Mouse (Mus musculus): ENCODE results near the gene Plekhh1. TPM values are rescaled to one million over a fixed set of nuclear protein-coding genes. Genes with fewer than 3 reads are reported as not detected.

Gene Plekhh1
- polyA plus RNA-seq, 1 experiment from 2014 or later = 12.6 TPM

DNA sequence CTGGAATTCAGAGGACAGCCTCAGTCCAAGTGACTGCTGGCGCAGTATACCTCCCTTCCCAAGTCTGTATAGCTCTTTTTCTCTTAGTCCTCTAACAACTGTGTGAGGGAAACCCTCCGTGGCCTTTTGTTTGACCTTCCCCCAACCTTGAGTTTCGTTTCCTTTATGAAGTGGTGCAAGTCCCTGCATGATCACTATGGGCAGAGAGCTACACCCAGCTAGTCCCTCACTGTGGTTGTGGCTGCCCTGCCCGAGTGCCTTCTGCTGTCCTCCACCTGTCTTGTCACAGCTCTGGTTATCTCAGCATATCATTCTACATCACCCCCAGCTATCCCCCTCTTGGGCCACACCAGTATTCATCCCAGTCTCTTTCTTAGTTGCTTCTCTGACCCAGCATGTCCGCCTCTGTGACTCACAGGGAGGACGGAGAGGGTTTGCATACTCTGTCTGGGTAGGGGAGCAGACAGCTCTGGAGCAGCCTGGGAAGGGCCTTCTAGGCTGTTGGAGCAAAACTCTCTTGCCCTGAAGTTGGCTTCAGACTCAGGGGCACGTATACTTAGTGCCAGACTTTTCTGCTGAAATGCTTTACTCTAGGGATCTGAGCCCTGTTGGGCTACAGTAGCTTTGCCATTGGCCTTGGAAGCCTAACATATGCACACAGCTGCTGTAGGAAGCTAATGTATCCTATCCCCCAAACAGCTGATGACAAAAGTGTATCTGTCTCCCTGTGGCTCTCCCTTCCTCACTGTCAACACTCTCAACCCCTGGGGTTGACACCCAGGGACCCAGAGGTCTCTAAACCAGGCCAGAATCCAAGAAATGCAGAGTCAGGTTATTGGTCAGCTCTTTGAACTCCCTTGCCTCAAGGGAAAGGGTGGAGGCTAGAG is 32.0 kb downstream of the Plekhh1 start:
- Histone ChIP-seq H3K4me1 (replicated peaks; ENCODE audit: control insufficient read depth, insufficient read depth, low read length) (no peaks in the 10 kb centered on the region), H3K4me3 (ENCODE audit: low read depth, low read length) (no peak overlapping the region), H3K36me3 (ENCODE audit: control insufficient read depth, insufficient read depth) (peaks cover 38% of the 10 kb centered on the region), H3K9ac (ENCODE audit: low read depth, low read length) (no peak overlapping the region), H3K4me2 (replicated peaks; ENCODE audit: low read depth) (no peak overlapping the region), H3K9me3 (ENCODE audit: control insufficient read depth) (no peaks in the 10 kb centered on the region), H3K27me3 (replicated peaks; ENCODE audit: control insufficient read depth, insufficient read depth, low read length) (no peaks in the 10 kb centered on the region), H3K27ac (ENCODE audit: low read depth, low read length) (no peak overlapping the region)
- no peak for TF ChIP-seq CTCF (IDR thresholded peaks at IDR 0.05; ENCODE audit: low read depth)
- ATAC-seq = no peak
- 72% methylated on average over 7 of the region's 7 CpGs for WGBS

- ATAC-seq = no peak
- no peak overlapping the region for H3K4me2 ChIP-seq (replicated peaks; ENCODE audit: low read depth)
- H3K27ac ChIP-seq (ENCODE audit: low read depth, low read length) = no peak overlapping the region
- WGBS = 88% methylated on average over 13 of the region's 13 CpGs
- no peak overlapping the region for H3K9ac ChIP-seq (ENCODE audit: low read depth, low read length)
- H3K27me3 ChIP-seq (replicated peaks; ENCODE audit: control insufficient read depth, insufficient read depth, low read length) = no peaks in the 10 kb centered on the region
- H3K4me1 ChIP-seq (replicated peaks; ENCODE audit: control insufficient read depth, insufficient read depth, low read length) = no peaks in the 10 kb centered on the region
- H3K4me3 ChIP-seq (ENCODE audit: low read depth, low read length) = no peak overlapping the region
- H3K9me3 ChIP-seq (ENCODE audit: control insufficient read depth) = no peaks in the 10 kb centered on the region
- TF ChIP-seq CTCF (IDR thresholded peaks at IDR 0.05; ENCODE audit: low read depth) = no peak
- peaks cover 68% of the 10 kb centered on the region for H3K36me3 ChIP-seq (ENCODE audit: control insufficient read depth, insufficient read depth)
Measured at GRCm38 (mm10) chr12:79064451-79064850, 35.5 kb downstream of the Plekhh1 start.

DNA sequence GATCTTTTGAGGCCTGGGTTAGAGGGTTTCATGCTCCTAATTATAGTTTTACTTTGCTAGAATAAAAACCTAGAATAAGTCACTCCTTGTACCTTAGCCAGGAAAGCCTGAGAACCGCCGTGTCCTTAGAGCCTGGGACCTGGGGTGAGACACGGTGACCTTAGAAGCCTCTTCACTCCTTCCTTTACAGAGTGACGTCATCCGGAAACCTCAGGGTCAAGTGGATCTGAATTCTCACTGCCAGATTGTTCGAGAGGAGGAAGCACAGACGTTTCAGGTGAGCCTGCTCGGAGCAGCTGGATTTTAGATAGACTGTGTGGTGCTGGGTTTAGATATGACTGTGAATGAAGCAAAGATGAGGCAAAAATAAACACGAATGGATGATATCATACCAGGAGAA is 37.5 kb downstream of the Plekhh1 start:
- no peak for TF ChIP-seq CTCF (IDR thresholded peaks at IDR 0.05; ENCODE audit: low read depth)
- no peak for ATAC-seq
- WGBS = 81% methylated on average over 9 of the region's 9 CpGs

DNA sequence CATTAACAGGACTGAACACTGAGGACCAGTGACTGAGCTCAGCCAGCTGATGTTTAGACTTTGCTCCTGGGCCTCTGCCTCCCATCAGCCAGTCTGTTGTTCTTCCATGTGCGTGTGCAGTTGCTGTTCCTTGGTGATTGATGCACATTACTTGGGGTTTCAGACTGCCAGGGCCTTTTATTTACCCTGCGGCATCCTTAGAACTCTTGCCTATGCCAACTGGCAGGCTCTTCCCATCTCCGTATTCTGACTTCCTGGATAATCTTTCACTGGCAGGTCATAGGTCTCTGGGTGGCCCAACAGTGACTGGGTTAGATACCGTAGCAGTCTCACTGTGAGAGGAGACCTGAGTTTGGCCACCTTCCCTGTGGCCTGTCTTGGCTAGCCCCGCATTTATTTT is 38.6 kb downstream of the Plekhh1 start:
- no peaks in the 10 kb centered on the region for H3K9me3 ChIP-seq (ENCODE audit: control insufficient read depth)
- WGBS = 81% methylated on average over 5 of the region's 5 CpGs
- no peak for TF ChIP-seq CTCF (IDR thresholded peaks at IDR 0.05; ENCODE audit: low read depth)
- no peak for ATAC-seq
- H3K27me3 ChIP-seq (replicated peaks; ENCODE audit: control insufficient read depth, insufficient read depth, low read length) = no peaks in the 10 kb centered on the region
- no peaks in the 10 kb centered on the region for H3K4me1 ChIP-seq (replicated peaks; ENCODE audit: control insufficient read depth, insufficient read depth, low read length)
- H3K27ac ChIP-seq (ENCODE audit: low read depth, low read length) = no peak overlapping the region
- no peak overlapping the region for H3K9ac ChIP-seq (ENCODE audit: low read depth, low read length)
- H3K36me3 ChIP-seq (ENCODE audit: control insufficient read depth, insufficient read depth) = peaks cover 80% of the 10 kb centered on the region
- H3K4me3 ChIP-seq (ENCODE audit: low read depth, low read length) = no peak overlapping the region
- H3K4me2 ChIP-seq (replicated peaks; ENCODE audit: low read depth) = no peak overlapping the region

More for the DNA sequence above, 37.5 kb downstream of the Plekhh1 start:
- no peaks in the 10 kb centered on the region for H3K27me3 ChIP-seq (replicated peaks; ENCODE audit: control insufficient read depth, insufficient read depth, low read length)
- no peak overlapping the region for H3K4me3 ChIP-seq (ENCODE audit: low read depth, low read length)
- H3K9me3 ChIP-seq (ENCODE audit: control insufficient read depth) = no peaks in the 10 kb centered on the region
- H3K27ac ChIP-seq (ENCODE audit: low read depth, low read length) = no peak overlapping the region
- H3K4me1 ChIP-seq (replicated peaks; ENCODE audit: control insufficient read depth, insufficient read depth, low read length) = no peaks in the 10 kb centered on the region
- H3K4me2 ChIP-seq (replicated peaks; ENCODE audit: low read depth) = no peak overlapping the region
- peaks cover 83% of the 10 kb centered on the region for H3K36me3 ChIP-seq (ENCODE audit: control insufficient read depth, insufficient read depth)
- no peak overlapping the region for H3K9ac ChIP-seq (ENCODE audit: low read depth, low read length)

- Histone ChIP-seq H3K4me1 (replicated peaks; ENCODE audit: control insufficient read depth, insufficient read depth, low read length) (no peaks in the 10 kb centered on the region), H3K36me3 (ENCODE audit: control insufficient read depth, insufficient read depth) (peaks cover 85% of the 10 kb centered on the region), H3K9me3 (ENCODE audit: control insufficient read depth) (no peaks in the 10 kb centered on the region), H3K27ac (ENCODE audit: low read depth, low read length) (no peak overlapping the region), H3K4me2 (replicated peaks; ENCODE audit: low read depth) (no peak overlapping the region), H3K9ac (ENCODE audit: low read depth, low read length) (no peak overlapping the region), H3K27me3 (replicated peaks; ENCODE audit: control insufficient read depth, insufficient read depth, low read length) (no peaks in the 10 kb centered on the region), H3K4me3 (ENCODE audit: low read depth, low read length) (no peak overlapping the region)
- ATAC-seq = no peak
- no peak for TF ChIP-seq CTCF (IDR thresholded peaks at IDR 0.05; ENCODE audit: low read depth)
- 89% methylated on average over 11 of the region's 11 CpGs for WGBS
Measured at GRCm38 (mm10) chr12:79068306-79068705, 39.3 kb downstream of the Plekhh1 start.

DNA sequence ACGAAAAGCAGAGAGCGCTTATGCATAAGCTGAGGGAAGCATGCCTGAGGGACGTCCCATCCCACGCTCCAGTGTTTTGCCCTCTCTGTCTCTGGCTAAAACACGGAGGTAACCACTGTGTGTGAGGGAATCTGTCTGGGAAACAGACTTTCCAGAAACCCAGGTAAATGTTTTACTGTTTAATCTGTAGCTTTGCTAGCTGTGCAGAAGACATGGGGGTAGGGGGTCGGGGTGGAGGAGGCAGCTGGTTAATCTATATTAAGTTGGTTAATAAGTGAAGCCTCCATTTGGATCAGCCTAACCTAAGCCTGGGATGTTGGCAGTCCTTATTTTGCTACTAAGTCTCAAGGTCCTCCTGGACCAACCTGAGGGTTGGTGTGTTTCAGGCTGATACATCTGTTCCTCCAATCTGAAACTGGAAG is 40.2 kb downstream of the Plekhh1 start:
- peaks cover 85% of the 10 kb centered on the region for H3K36me3 ChIP-seq (ENCODE audit: control insufficient read depth, insufficient read depth)
- WGBS = 85% methylated on average over 6 of the region's 6 CpGs
- no peaks in the 10 kb centered on the region for H3K9me3 ChIP-seq (ENCODE audit: control insufficient read depth)
- H3K27ac ChIP-seq (ENCODE audit: low read depth, low read length) = no peak overlapping the region
- H3K4me3 ChIP-seq (ENCODE audit: low read depth, low read length) = no peak overlapping the region
- H3K4me1 ChIP-seq (replicated peaks; ENCODE audit: control insufficient read depth, insufficient read depth, low read length) = no peaks in the 10 kb centered on the region
- no peaks in the 10 kb centered on the region for H3K27me3 ChIP-seq (replicated peaks; ENCODE audit: control insufficient read depth, insufficient read depth, low read length)
- H3K9ac ChIP-seq (ENCODE audit: low read depth, low read length) = no peak overlapping the region
- no peak for ATAC-seq
- no peak for TF ChIP-seq CTCF (IDR thresholded peaks at IDR 0.05; ENCODE audit: low read depth)
- no peak overlapping the region for H3K4me2 ChIP-seq (replicated peaks; ENCODE audit: low read depth)

Data from intestine, postnatal 0 days (tissue).